Comparison of ENCODE assay signal across 24 mouse cellular contexts in the genomic region with DNA sequence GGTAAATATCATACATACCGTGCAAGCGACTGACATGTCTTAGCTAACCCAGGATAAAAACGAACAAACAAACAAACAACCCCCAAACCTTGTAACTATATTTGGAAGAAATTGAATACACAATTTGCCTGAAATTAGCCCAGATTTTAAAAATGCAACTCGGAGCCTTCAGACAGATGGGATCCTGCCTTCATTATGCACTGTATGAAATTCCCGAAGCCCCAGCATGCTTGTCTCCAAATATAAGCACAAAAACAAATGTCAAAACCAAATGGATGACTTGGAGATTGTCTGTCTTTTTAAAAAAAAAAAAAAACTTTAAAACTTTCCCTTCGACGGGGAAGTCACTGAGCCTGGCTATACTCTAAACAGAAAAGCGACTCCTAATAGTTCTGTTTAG.
"Had no signal": no experiment of that assay in that cellular context is flagged by ENCODE, and none has a peak within 500 bp of the region (broad histone marks: within the 10 kb centered on the region; RNA-seq: fewer than 3 reads in every experiment).

No protein-coding gene starts in this region.

- H3K9me3 ChIP-seq: heart, embryonic 13.5 days; heart, embryonic 15.5 days; hindbrain, embryonic 13.5 days; hindbrain, embryonic 15.5 days; limb, embryonic 13.5 days; limb, embryonic 15.5 days; liver, embryonic 12.5 days had no signal

- H3K27me3 ChIP-seq: heart, embryonic 13.5 days; heart, embryonic 15.5 days; hindbrain, embryonic 13.5 days; hindbrain, embryonic 15.5 days; limb, embryonic 13.5 days; limb, embryonic 15.5 days; liver, embryonic 12.5 days had no signal

- H3K4me1 ChIP-seq: liver, embryonic 12.5 days had no signal

- H3K4me3 ChIP-seq: heart, adult 2 months; heart, embryonic 13.5 days; heart, embryonic 15.5 days; hindbrain, embryonic 13.5 days; hindbrain, embryonic 15.5 days; layer of hippocampus, adult 2 months; left cerebral cortex, adult 2 months; limb, embryonic 13.5 days; limb, embryonic 15.5 days; liver, embryonic 12.5 days had no signal

- DNase-seq: gastrocnemius, postnatal 14 days; gastrocnemius, postnatal 36 days; heart, adult 2 months; heart, postnatal 14 days; heart, postnatal 36 days; kidney, adult 18-20 months; kidney, adult 8-10 months; kidney, postnatal 10 days; kidney, postnatal 25 days; kidney, postnatal 4 days; left cerebral cortex, postnatal 4 days had no signal

- H3K9ac ChIP-seq: heart, embryonic 13.5 days; heart, embryonic 15.5 days; hindbrain, embryonic 13.5 days; hindbrain, embryonic 15.5 days; limb, embryonic 13.5 days; limb, embryonic 15.5 days; liver, embryonic 12.5 days; liver, embryonic 14.5 days had no signal

- H3K4me2 ChIP-seq: heart, embryonic 11.5 days; heart, embryonic 13.5 days; heart, embryonic 15.5 days; hindbrain, embryonic 13.5 days; hindbrain, embryonic 15.5 days; limb, embryonic 13.5 days; limb, embryonic 15.5 days; liver, embryonic 12.5 days had no signal

- H3K27ac ChIP-seq: heart, adult 2 months; heart, embryonic 13.5 days; heart, embryonic 15.5 days; hindbrain, embryonic 13.5 days; hindbrain, embryonic 15.5 days; hindbrain, postnatal 0 days; left cerebral cortex, adult 2 months; limb, embryonic 13.5 days; limb, embryonic 15.5 days; liver, embryonic 12.5 days; liver, embryonic 14.5 days had no signal

- ATAC-seq: hindbrain, postnatal 0 days; intestine, embryonic 16.5 days; liver, embryonic 12.5 days had no signal
